13 mouse cellular contexts compared by ENCODE assay signal in genomic region chr11:51645293-51645692, GRCm38 (mm10). TPM values are rescaled to one million over a fixed set of nuclear protein-coding genes. Genes with fewer than 3 reads are reported as not detected.
DNase-seq lines count a peak whose midpoint lies in the region; ATAC-seq and TF ChIP-seq lines count a peak whose summit lies in the region.
"Had no signal": no experiment of that assay in that cellular context is flagged by ENCODE, and none has a peak within 500 bp of the region (broad histone marks: within the 10 kb centered on the region; RNA-seq: fewer than 3 reads in every experiment).

No protein-coding gene starts in this region.

- H3K27me3 ChIP-seq in heart, embryonic 13.5 days (replicated peaks), result peaks cover 32% of the 10 kb centered on the region
- peaks cover 6% of the 10 kb centered on the region; the same call in 1 of the 2 replicates for H3K27me3 ChIP-seq in heart, embryonic 11.5 days (ENCODE audit: control insufficient read depth, insufficient read depth, low read length)
- no peaks in the 10 kb centered on the region for H3K27me3 ChIP-seq in E14TG2a.4 (ENCODE audit: insufficient read depth, low read length)

- 69% methylated on average over 13 of the region's 13 CpGs for WGBS in heart, embryonic 13.5 days
- 87% methylated on average over 13 of the region's 13 CpGs for WGBS in heart, embryonic 11.5 days (ENCODE audit: insufficient replicate concordance)

- H3K9me3 ChIP-seq in heart, embryonic 13.5 days, result no peaks in the 10 kb centered on the region
- no peaks in the 10 kb centered on the region for H3K9me3 ChIP-seq in heart, embryonic 11.5 days (replicated peaks; ENCODE audit: control insufficient read depth, low read length)
- H3K9me3 ChIP-seq in E14TG2a.4 (ENCODE audit: low read length), result no peaks in the 10 kb centered on the region
- no peaks in the 10 kb centered on the region for H3K9me3 ChIP-seq in ES-E14 (ENCODE audit: control insufficient read depth, insufficient read depth, low read depth, low read length)

- H3K4me3 ChIP-seq in heart, embryonic 13.5 days, result no peak overlapping the region
- no peak overlapping the region for H3K4me3 ChIP-seq in heart, embryonic 11.5 days (ENCODE audit: low read depth, low read length)
- H3K4me3 ChIP-seq in E14TG2a.4 (replicated peaks; ENCODE audit: low read length) (peak overlapping the region; percentile 97), ES-E14 (ENCODE audit: insufficient read depth in 1 of 2, low read depth in 1 of 2, low read length in 2 of 2, poor library complexity in 1 of 2, severe bottlenecking in 1 of 2) (no peak overlapping the region)

- peaks cover 46% of the 10 kb centered on the region for H3K4me1 ChIP-seq in heart, embryonic 13.5 days
- H3K4me1 ChIP-seq in heart, embryonic 11.5 days (ENCODE audit: control insufficient read depth, insufficient read depth, low read length), result peaks cover 31% of the 10 kb centered on the region
- H3K4me1 ChIP-seq in E14TG2a.4 (replicated peaks; ENCODE audit: low read depth, low read length) (peaks cover 97% of the 10 kb centered on the region), ES-E14 (ENCODE audit: control insufficient read depth in 2 of 2, insufficient read depth in 2 of 2, low read length in 2 of 2, poor library complexity in 1 of 2) (peaks cover 11 to 40% of the 10 kb centered on the region in 2 experiments)

- intact Hi-C loops in left cerebral cortex, postnatal 4 days (cut with DNase I), result no loop called here
- intact Hi-C loops in left cerebral cortex, postnatal 36 days (cut with DNase I), result no loop called here

- peak; percentile 90 for DNase-seq in left cerebral cortex, postnatal 4 days
- no peak for DNase-seq in left cerebral cortex, postnatal 36 days (ENCODE audit: low spot score in 2 of 2)
- no peak for DNase-seq in ES-E14 (ENCODE audit: low read depth, low spot score)
- DNase-seq in right cerebral cortex, postnatal 14 days, result no peak
- DNase-seq in frontal cortex, postnatal 14 days (ENCODE audit: low spot score in 2 of 2), result no peak
- DNase-seq: layer of hippocampus, postnatal 36 days; liver had no signal

- peaks cover 31% of the 10 kb centered on the region for H3K36me3 ChIP-seq in heart, embryonic 13.5 days
- peaks cover 3% of the 10 kb centered on the region for H3K36me3 ChIP-seq in heart, embryonic 11.5 days (ENCODE audit: control insufficient read depth, insufficient read depth, low read length)
- H3K36me3 ChIP-seq in E14TG2a.4 (ENCODE audit: insufficient read depth, low read length), result peaks cover 85% of the 10 kb centered on the region
- H3K36me3 ChIP-seq in ES-E14 (ENCODE audit: control insufficient read depth, insufficient read depth, low read length, poor library complexity, severe bottlenecking), result peaks cover 39% of the 10 kb centered on the region

- ATAC-seq in heart, embryonic 13.5 days (ENCODE audit: extremely low read depth, insufficient number of reproducible peaks, low FRiP score, low TSS enrichment), result no peak
- no peak for ATAC-seq in heart, embryonic 11.5 days (replicated peaks; ENCODE audit: insufficient number of reproducible peaks, low FRiP score, low TSS enrichment)

- H3K9ac ChIP-seq in heart, embryonic 13.5 days, result peak overlapping the region; percentile 47; the same call in 1 of the 2 replicates
- H3K9ac ChIP-seq in heart, embryonic 11.5 days (ENCODE audit: low read depth, low read length), result no peak overlapping the region
- peak overlapping the region; percentile 8; the same call in 1 of the 2 replicates for H3K9ac ChIP-seq in ES-E14 (ENCODE audit: insufficient read depth, low read depth, low read length, poor library complexity, severe bottlenecking)

- in situ Hi-C loops in ES-E14 (cut with MboI; ENCODE audit: low sequenced_read_pairs in 2 of 2, unreplicated experiment in 2 of 2), result no loop called here

- TF ChIP-seq CTCF in E14TG2a.4 (conservative IDR thresholded peaks at IDR 0.05; ENCODE audit: low read length), result no peak

- H3K4me2 ChIP-seq in heart, embryonic 13.5 days, result no peak overlapping the region
- H3K4me2 ChIP-seq in heart, embryonic 11.5 days, result no peak overlapping the region

- H3K27ac ChIP-seq in heart, embryonic 13.5 days (replicated peaks), result no peak overlapping the region
- H3K27ac ChIP-seq in heart, embryonic 11.5 days (ENCODE audit: low read depth, low read length), result no peak overlapping the region
- H3K27ac ChIP-seq in ES-E14 (ENCODE audit: insufficient read depth, low read depth, low read length, poor library complexity, severe bottlenecking), result no peak overlapping the region
- H3K27ac ChIP-seq: kidney, postnatal 0 days had no signal

TF ChIP-seq in ES-E14, 5 proteins besides CTCF, POLR2A, EP300 and RAD21:
- TF ChIP-seq HCFC1 (IDR thresholded peaks at IDR 0.05; ENCODE audit: borderline replicate concordance, insufficient read depth, low read length) (no peak), ZNF384 (IDR thresholded peaks at IDR 0.05; ENCODE audit: low read depth, low read length) (no peak), MAFK (IDR thresholded peaks at IDR 0.05; ENCODE audit: insufficient read depth, low read depth, low read length) (no peak), CHD2 (IDR thresholded peaks at IDR 0.05; ENCODE audit: low read depth, low read length) (no peak), ZC3H11A (IDR thresholded peaks at IDR 0.05; ENCODE audit: borderline replicate concordance, low read depth, low read length) (no peak)

RNA-seq across cellular contexts. Expression of gene N4bp3, which starts 5.3 kb away (rescaled TPM):
- 12.7 and 14.1 TPM in 2 replicates for polyA plus RNA-seq in heart, embryonic 13.5 days (2015; fragmentation: Nextera tagmentation; extraction: Ambion mirVana)
- polyA plus RNA-seq in heart, embryonic 11.5 days (2014; fragmentation: Nextera tagmentation; extraction: Ambion mirVana), result 4.2 and 6.4 TPM in 2 replicates
- total RNA-seq in left cerebral cortex, postnatal 4 days (2021), result 10 to 100 TPM; 15.1 to 16.0 TPM
- total RNA-seq in left cerebral cortex, postnatal 36 days (2021), result 10 to 100 TPM; 11.8 to 15.0 TPM
- 23.7 and 43.8 TPM in 2 replicates for total RNA-seq in ES-E14 (2012; rRNA removed)

RNA-seq across cellular contexts. Expression of gene D930048N14Rik, which starts 5.5 kb away (rescaled TPM):
- 0.86 and 0.94 TPM in 2 replicates for polyA plus RNA-seq in heart, embryonic 13.5 days (2015; fragmentation: Nextera tagmentation; extraction: Ambion mirVana)
- 0.59 and 0.97 TPM in 2 replicates for polyA plus RNA-seq in heart, embryonic 11.5 days (2014; fragmentation: Nextera tagmentation; extraction: Ambion mirVana)
- total RNA-seq in left cerebral cortex, postnatal 4 days (2021), result 1 to 10 TPM; 1.1 to 1.2 TPM
- total RNA-seq in left cerebral cortex, postnatal 36 days (2021), result 1 to 10 TPM in 1 of 2 experiments, under 1 TPM in 1; 0.81 to 1.6 TPM
- 4.1 and 12.2 TPM in 2 replicates for total RNA-seq in ES-E14 (2012; rRNA removed)
- total RNA-seq: hematopoietic stem cell, adult 5-6 weeks; megakaryocyte-erythroid progenitor cell, adult 5-6 weeks had no signal

RNA-seq across cellular contexts. Expression of gene Rmnd5b, which starts 9.6 kb away (rescaled TPM):
- 31.0 and 33.5 TPM in 2 replicates for polyA plus RNA-seq in heart, embryonic 13.5 days (2015; fragmentation: Nextera tagmentation; extraction: Ambion mirVana)
- 29.7 and 32.2 TPM in 2 replicates for polyA plus RNA-seq in heart, embryonic 11.5 days (2014; fragmentation: Nextera tagmentation; extraction: Ambion mirVana)
- 10 to 100 TPM; 41.4 to 47.5 TPM for total RNA-seq in left cerebral cortex, postnatal 4 days (2021)
- 10 to 100 TPM; 58.0 to 58.9 TPM for total RNA-seq in left cerebral cortex, postnatal 36 days (2021)
- total RNA-seq in ES-E14 (2012; rRNA removed), result 41.1 and 96.5 TPM in 2 replicates

RNA-seq across cellular contexts. Expression of gene Nhp2, which starts 25.8 kb away (rescaled TPM):
- polyA plus RNA-seq in heart, embryonic 13.5 days (2015; fragmentation: Nextera tagmentation; extraction: Ambion mirVana), result 101 and 102 TPM in 2 replicates
- 114 and 131 TPM in 2 replicates for polyA plus RNA-seq in heart, embryonic 11.5 days (2014; fragmentation: Nextera tagmentation; extraction: Ambion mirVana)
- total RNA-seq in left cerebral cortex, postnatal 4 days (2021), result 10 to 100 TPM; 60.2 to 60.4 TPM
- 10 to 100 TPM; 44.7 to 52.4 TPM for total RNA-seq in left cerebral cortex, postnatal 36 days (2021)
- total RNA-seq in ES-E14 (2012; rRNA removed), result 452 and 461 TPM in 2 replicates

RNA-seq across cellular contexts. Expression of gene Hnrnpab, which starts 38.6 kb away (rescaled TPM):
- polyA plus RNA-seq in heart, embryonic 13.5 days (2015; fragmentation: Nextera tagmentation; extraction: Ambion mirVana), result 273 and 282 TPM in 2 replicates
- 362 and 384 TPM in 2 replicates for polyA plus RNA-seq in heart, embryonic 11.5 days (2014; fragmentation: Nextera tagmentation; extraction: Ambion mirVana)
- 100 to 1,000 TPM; 339 to 358 TPM for total RNA-seq in left cerebral cortex, postnatal 4 days (2021)
- 100 to 1,000 TPM; 121 to 126 TPM for total RNA-seq in left cerebral cortex, postnatal 36 days (2021)
- total RNA-seq in ES-E14 (2012; rRNA removed), result 334 and 505 TPM in 2 replicates
